Mouse (Mus musculus): ENCODE results near the gene Spata31d1a. TPM values are rescaled to one million over a fixed set of nuclear protein-coding genes. Genes with fewer than 3 reads are reported as not detected.

Spata31d1a gene
- polyA plus RNA-seq, 1 experiment from 2014 or later: not detected

- H3K27ac ChIP-seq (replicated peaks; ENCODE audit: low read depth, low read length): no peak overlapping the region
- H3K27me3 ChIP-seq (ENCODE audit: control insufficient read depth, insufficient read depth, low read length): no peaks in the 10 kb centered on the region
- no peak overlapping the region for H3K9ac ChIP-seq (replicated peaks; ENCODE audit: low read length)
- ATAC-seq (replicated peaks; ENCODE audit: insufficient number of reproducible peaks, low FRiP score, low TSS enrichment, low read depth) (no peak), DNase-seq (ENCODE audit: low spot score) (no peak)
- WGBS: 87% methylated on average over 8 of the region's 8 CpGs
- H3K4me2 ChIP-seq (ENCODE audit: low read depth, low read length): no peak overlapping the region
- no peaks in the 10 kb centered on the region for H3K36me3 ChIP-seq (replicated peaks; ENCODE audit: control insufficient read depth, insufficient read depth, low read depth, low read length)
- H3K4me3 ChIP-seq (ENCODE audit: low read depth, low read length): no peak overlapping the region
- no peaks in the 10 kb centered on the region for H3K4me1 ChIP-seq (ENCODE audit: control insufficient read depth, insufficient read depth, low read length)
- H3K9me3 ChIP-seq (replicated peaks; ENCODE audit: control insufficient read depth, low read length): no peaks in the 10 kb centered on the region
These were observed 11.0 kb downstream of the Spata31d1a start for GRCm38 (mm10) chr13:59699131-59699530.

- DNase-seq (ENCODE audit: low spot score) (no peak), ATAC-seq (replicated peaks; ENCODE audit: insufficient number of reproducible peaks, low FRiP score, low TSS enrichment, low read depth) (no peak)
- Histone ChIP-seq H3K9ac (replicated peaks; ENCODE audit: low read length) (no peak overlapping the region), H3K27me3 (ENCODE audit: control insufficient read depth, insufficient read depth, low read length) (no peaks in the 10 kb centered on the region), H3K4me3 (ENCODE audit: low read depth, low read length) (no peak overlapping the region), H3K27ac (replicated peaks; ENCODE audit: low read depth, low read length) (no peak overlapping the region), H3K36me3 (replicated peaks; ENCODE audit: control insufficient read depth, insufficient read depth, low read depth, low read length) (no peaks in the 10 kb centered on the region), H3K4me2 (ENCODE audit: low read depth, low read length) (no peak overlapping the region), H3K4me1 (ENCODE audit: control insufficient read depth, insufficient read depth, low read length) (no peaks in the 10 kb centered on the region), H3K9me3 (replicated peaks; ENCODE audit: control insufficient read depth, low read length) (no peaks in the 10 kb centered on the region)
- WGBS: 84% methylated on average over 7 of the region's 7 CpGs
These were observed 14.3 kb downstream of the Spata31d1a start for GRCm38 (mm10) chr13:59695781-59696180.

- no peaks in the 10 kb centered on the region for H3K27me3 ChIP-seq (ENCODE audit: control insufficient read depth, insufficient read depth, low read length)
- H3K4me3 ChIP-seq (ENCODE audit: low read depth, low read length): no peak within 1 kb of the TSS
- 82% methylated on average over 3 of the region's 3 CpGs for WGBS
- no peak for ATAC-seq (replicated peaks; ENCODE audit: insufficient number of reproducible peaks, low FRiP score, low TSS enrichment, low read depth)
- H3K4me1 ChIP-seq (ENCODE audit: control insufficient read depth, insufficient read depth, low read length): no peaks in the 10 kb centered on the region
- no peaks in the 10 kb centered on the region for H3K9me3 ChIP-seq (replicated peaks; ENCODE audit: control insufficient read depth, low read length)
- H3K36me3 ChIP-seq (replicated peaks; ENCODE audit: control insufficient read depth, insufficient read depth, low read depth, low read length): no peaks in the 10 kb centered on the region
- no peak for DNase-seq (ENCODE audit: low spot score)
- H3K4me2 ChIP-seq (ENCODE audit: low read depth, low read length): no peak within 1 kb of the TSS
- no peak within 1 kb of the TSS for H3K9ac ChIP-seq (replicated peaks; ENCODE audit: low read length)
- H3K27ac ChIP-seq (replicated peaks; ENCODE audit: low read depth, low read length): no peak within 1 kb of the TSS
These were observed 16.1 kb downstream of the Spata31d1a start, which contains the start of gene 4921517D22Rik for GRCm38 (mm10) chr13:59694008-59694407. TSS of gene 4921517D22Rik (minus strand) at chr13:59694108.

- DNase-seq (ENCODE audit: low spot score): no peak
- 55% methylated on average over 10 of the region's 10 CpGs for WGBS
- ATAC-seq (replicated peaks; ENCODE audit: insufficient number of reproducible peaks, low FRiP score, low TSS enrichment, low read depth): no peak
- H3K4me3 ChIP-seq (ENCODE audit: low read depth, low read length): no peak overlapping the region
- no peaks in the 10 kb centered on the region for H3K4me1 ChIP-seq (ENCODE audit: control insufficient read depth, insufficient read depth, low read length)
- H3K9me3 ChIP-seq (replicated peaks; ENCODE audit: control insufficient read depth, low read length): no peaks in the 10 kb centered on the region
- H3K27me3 ChIP-seq (ENCODE audit: control insufficient read depth, insufficient read depth, low read length): no peaks in the 10 kb centered on the region
- H3K4me2 ChIP-seq (ENCODE audit: low read depth, low read length): no peak overlapping the region
- H3K36me3 ChIP-seq (replicated peaks; ENCODE audit: control insufficient read depth, insufficient read depth, low read depth, low read length): no peaks in the 10 kb centered on the region
- H3K27ac ChIP-seq (replicated peaks; ENCODE audit: low read depth, low read length): no peak overlapping the region
- no peak overlapping the region for H3K9ac ChIP-seq (replicated peaks; ENCODE audit: low read length)
These were observed 18.7 kb downstream of the Spata31d1a start for GRCm38 (mm10) chr13:59691478-59691877.

- H3K9ac ChIP-seq (replicated peaks; ENCODE audit: low read length): no peak overlapping the region
- H3K36me3 ChIP-seq (replicated peaks; ENCODE audit: control insufficient read depth, insufficient read depth, low read depth, low read length): no peaks in the 10 kb centered on the region
- H3K27ac ChIP-seq (replicated peaks; ENCODE audit: low read depth, low read length): no peak overlapping the region
- WGBS: 76% methylated on average over 7 of the region's 7 CpGs
- no peaks in the 10 kb centered on the region for H3K9me3 ChIP-seq (replicated peaks; ENCODE audit: control insufficient read depth, low read length)
- H3K4me3 ChIP-seq (ENCODE audit: low read depth, low read length): no peak overlapping the region
- ATAC-seq (replicated peaks; ENCODE audit: insufficient number of reproducible peaks, low FRiP score, low TSS enrichment, low read depth): no peak
- no peak overlapping the region for H3K4me2 ChIP-seq (ENCODE audit: low read depth, low read length)
- no peaks in the 10 kb centered on the region for H3K4me1 ChIP-seq (ENCODE audit: control insufficient read depth, insufficient read depth, low read length)
- H3K27me3 ChIP-seq (ENCODE audit: control insufficient read depth, insufficient read depth, low read length): no peaks in the 10 kb centered on the region
- no peak for DNase-seq (ENCODE audit: low spot score)
These were observed 19.6 kb downstream of the Spata31d1a start for GRCm38 (mm10) chr13:59690576-59690975.

GRCm38 (mm10) chr13:59689843-59690242 is 20.3 kb downstream of the Spata31d1a start:
- WGBS: 84% methylated on average over 3 of the region's 3 CpGs
- no peak for ATAC-seq (replicated peaks; ENCODE audit: insufficient number of reproducible peaks, low FRiP score, low TSS enrichment, low read depth)

GRCm38 (mm10) chr13:59689313-59689712 is 20.8 kb downstream of the Spata31d1a start:
- H3K4me1 ChIP-seq (ENCODE audit: control insufficient read depth, insufficient read depth, low read length): no peaks in the 10 kb centered on the region
- H3K27me3 ChIP-seq (ENCODE audit: control insufficient read depth, insufficient read depth, low read length): no peaks in the 10 kb centered on the region
- no peak overlapping the region for H3K4me3 ChIP-seq (ENCODE audit: low read depth, low read length)
- no peak overlapping the region for H3K9ac ChIP-seq (replicated peaks; ENCODE audit: low read length)
- no peaks in the 10 kb centered on the region for H3K36me3 ChIP-seq (replicated peaks; ENCODE audit: control insufficient read depth, insufficient read depth, low read depth, low read length)
- no peak overlapping the region for H3K4me2 ChIP-seq (ENCODE audit: low read depth, low read length)
- no peak for ATAC-seq (replicated peaks; ENCODE audit: insufficient number of reproducible peaks, low FRiP score, low TSS enrichment, low read depth)
- WGBS: 89% methylated on average over 9 of the region's 9 CpGs
- no peak overlapping the region for H3K27ac ChIP-seq (replicated peaks; ENCODE audit: low read depth, low read length)
- no peaks in the 10 kb centered on the region for H3K9me3 ChIP-seq (replicated peaks; ENCODE audit: control insufficient read depth, low read length)
- no peak for DNase-seq (ENCODE audit: low spot score)

More at GRCm38 (mm10) chr13:59689843-59690242, 20.3 kb downstream of the Spata31d1a start:
- Histone ChIP-seq H3K9me3 (replicated peaks; ENCODE audit: control insufficient read depth, low read length) (no peaks in the 10 kb centered on the region), H3K27me3 (ENCODE audit: control insufficient read depth, insufficient read depth, low read length) (no peaks in the 10 kb centered on the region), H3K9ac (replicated peaks; ENCODE audit: low read length) (no peak overlapping the region), H3K36me3 (replicated peaks; ENCODE audit: control insufficient read depth, insufficient read depth, low read depth, low read length) (no peaks in the 10 kb centered on the region), H3K4me3 (ENCODE audit: low read depth, low read length) (no peak overlapping the region), H3K27ac (replicated peaks; ENCODE audit: low read depth, low read length) (no peak overlapping the region), H3K4me1 (ENCODE audit: control insufficient read depth, insufficient read depth, low read length) (no peaks in the 10 kb centered on the region), H3K4me2 (ENCODE audit: low read depth, low read length) (no peak overlapping the region)
- DNase-seq (ENCODE audit: low spot score): no peak

- 70% methylated on average over 13 of the region's 13 CpGs for WGBS
- DNase-seq (ENCODE audit: low spot score): no peak
- H3K27ac ChIP-seq (replicated peaks; ENCODE audit: low read depth, low read length): no peak overlapping the region
- H3K27me3 ChIP-seq (ENCODE audit: control insufficient read depth, insufficient read depth, low read length): no peaks in the 10 kb centered on the region
- H3K4me1 ChIP-seq (ENCODE audit: control insufficient read depth, insufficient read depth, low read length): no peaks in the 10 kb centered on the region
- H3K4me3 ChIP-seq (ENCODE audit: low read depth, low read length): no peak overlapping the region
- H3K9ac ChIP-seq (replicated peaks; ENCODE audit: low read length): no peak overlapping the region
- no peak overlapping the region for H3K4me2 ChIP-seq (ENCODE audit: low read depth, low read length)
- no peak for ATAC-seq (replicated peaks; ENCODE audit: insufficient number of reproducible peaks, low FRiP score, low TSS enrichment, low read depth)
- H3K36me3 ChIP-seq (replicated peaks; ENCODE audit: control insufficient read depth, insufficient read depth, low read depth, low read length): no peaks in the 10 kb centered on the region
- H3K9me3 ChIP-seq (replicated peaks; ENCODE audit: control insufficient read depth, low read length): no peaks in the 10 kb centered on the region
These were observed 21.8 kb downstream of the Spata31d1a start for GRCm38 (mm10) chr13:59688338-59688770.
